Mouse (Mus musculus) heart, postnatal 0 days (tissue): ENCODE results near the gene Olfr191.

Source experiments
- CTCF ChIP-seq: IDR thresholded peaks from 2 replicates; pipeline ENCODE4 v1.5.1; 2016; ENCODE audit warnings: antibody characterized with exemption, control low read depth, low read depth
- EP300 ChIP-seq: IDR thresholded peaks from 2 replicates; pipeline ENCODE4 v1.6.1; 2016; ENCODE audit warnings: antibody characterized with exemption, low read depth

- no peak for TF ChIP-seq CTCF
- TF ChIP-seq EP300, result no peak
Observed at GRCm38 (mm10) chr16:59047579-59047978, 42.0 kb downstream of the Olfr191 start.
